Mouse (Mus musculus) MEL (cell line): ENCODE measurements around the gene Arhgef1. TPM values are rescaled to one million over a fixed set of nuclear protein-coding genes. Genes with fewer than 3 reads are reported as not detected.

Experiments used
- DNase-seq: peaks from one replicate; pipeline ENCODE4 v3.0.0; 2011; ENCODE audit warnings: low read depth, low spot score
- H3K27ac ChIP-seq: 2 replicates; pipeline ENCODE4 v1.5.1; 2012; ENCODE audit warnings: low read depth, mild to moderate bottlenecking, control low read depth, low read length, moderate library complexity; ENCODE audit not compliant: control insufficient read depth
- H3K27me3 ChIP-seq, 2 experiments: fragments of 150-350 bp in 1 of 2; sonication (generic) in 1 of 2; 2 replicates each; pipeline ENCODE4 v1.6.1; 2012; ENCODE audit warnings: low read length in 2 of 2, mild to moderate bottlenecking in 2 of 2, improper control_type of control experiment in 1 of 2, moderate library complexity in 1 of 2; ENCODE audit not compliant: insufficient read depth in 2 of 2, control insufficient read depth in 1 of 2
- H3K36me3 ChIP-seq, 2 experiments: 2 replicates each; pipeline ENCODE4 v1.6.1; 2012 to 2014; ENCODE audit warnings: low read length in 2 of 2, improper control_type of control experiment in 1 of 2, inconsistent platforms in 1 of 2, mild to moderate bottlenecking in 1 of 2; ENCODE audit not compliant: insufficient read depth in 2 of 2, control insufficient read depth in 1 of 2
- H3K4me1 ChIP-seq, 2 experiments: fragments of 150-350 bp in 1 of 2; sonication (generic) in 1 of 2; 2 replicates each; pipeline ENCODE4 v1.6.1; 2012; ENCODE audit warnings: low read length in 2 of 2, improper control_type of control experiment in 1 of 2, mild to moderate bottlenecking in 1 of 2; ENCODE audit not compliant: insufficient read depth in 2 of 2, control insufficient read depth in 1 of 2
- H3K4me3 ChIP-seq, 2 experiments: fragments of 150-350 bp in 1 of 2; sonication (generic) in 1 of 2; 2 replicates each; pipeline ENCODE4 v1.5.1; 2012; ENCODE audit warnings: low read depth in 2 of 2, low read length in 2 of 2, mild to moderate bottlenecking in 2 of 2, moderate library complexity in 2 of 2, control low read depth in 1 of 2, improper control_type of control experiment in 1 of 2; ENCODE audit not compliant: control insufficient read depth in 1 of 2, insufficient read depth in 1 of 2
- H3K79me2 ChIP-seq: 2 replicates; pipeline ENCODE4 v1.6.1; 2012; ENCODE audit warnings: mild to moderate bottlenecking, low read length, moderate library complexity; ENCODE audit not compliant: control insufficient read depth, poor library complexity, insufficient read depth
- H3K9ac ChIP-seq: 2 replicates; pipeline ENCODE4 v1.6.1; 2012; ENCODE audit warnings: low read depth, mild to moderate bottlenecking, control low read depth, low read length, moderate library complexity; ENCODE audit not compliant: control insufficient read depth, poor library complexity, severe bottlenecking
- H3K9me3 ChIP-seq: fragments of 150-350 bp; sonication (generic); replicated peaks from 2 replicates; pipeline ENCODE4 v1.6.1; 2012; ENCODE audit warnings: mild to moderate bottlenecking, low read length, improper control_type of control experiment, moderate library complexity; ENCODE audit not compliant: insufficient read depth
- BHLHE40 ChIP-seq: IDR thresholded peaks from 2 replicates; pipeline ENCODE4 v1.6.1; 2012; ENCODE audit warnings: low read depth, mild to moderate bottlenecking, inconsistent platforms, low read length, improper control_type of control experiment, borderline replicate concordance
- CHD1 ChIP-seq: IDR thresholded peaks from 2 replicates; pipeline ENCODE4 v1.6.1; 2012; ENCODE audit warnings: low read depth, mild to moderate bottlenecking, inconsistent platforms, low read length, improper control_type of control experiment
- CTCF ChIP-seq, 3 experiments: IDR thresholded peaks in 2 of 3; conservative IDR thresholded peaks in 1 of 3; 2 replicates each; pipeline ENCODE4 v1.5.1; 2011 to 2012; ENCODE audit warnings: low read length in 3 of 3, low read depth in 2 of 3, mild to moderate bottlenecking in 2 of 3, improper control_type of control experiment in 1 of 3, inconsistent platforms in 1 of 3, mixed read lengths in 1 of 3, moderate library complexity in 1 of 3; ENCODE audit not compliant: control insufficient read depth in 1 of 3, insufficient read depth in 1 of 3, poor library complexity in 1 of 3, severe bottlenecking in 1 of 3
- E2F4 ChIP-seq: IDR thresholded peaks from 2 replicates; pipeline ENCODE4 v1.6.1; 2011; ENCODE audit warnings: low read depth, low read length, improper control_type of control experiment, borderline replicate concordance
- GABPA ChIP-seq: IDR thresholded peaks from 2 replicates; pipeline ENCODE4 v1.6.1; 2012; ENCODE audit warnings: low read depth, mild to moderate bottlenecking, inconsistent platforms, low read length, improper control_type of control experiment, moderate library complexity
- GATA1 ChIP-seq: IDR thresholded peaks from 2 replicates; pipeline ENCODE4 v1.6.1; 2011; ENCODE audit warnings: low read depth, low read length, improper control_type of control experiment
- JUND ChIP-seq: IDR thresholded peaks from 2 replicates; pipeline ENCODE4 v1.6.1; 2011; ENCODE audit warnings: low read depth, mild to moderate bottlenecking, improper control_type of control experiment, low read length
- KAT2A ChIP-seq: conservative IDR thresholded peaks from 2 replicates; pipeline ENCODE4 v1.6.1; 2012; ENCODE audit warnings: low read depth, low read length, improper control_type of control experiment, inconsistent platforms
- MAFK ChIP-seq: IDR thresholded peaks from 2 replicates; pipeline ENCODE4 v1.6.1; 2011; ENCODE audit warnings: low read depth, mild to moderate bottlenecking, low read length, improper control_type of control experiment, borderline replicate concordance
- MAX ChIP-seq: IDR thresholded peaks from 2 replicates; pipeline ENCODE4 v1.6.1; 2011; ENCODE audit warnings: low read length, improper control_type of control experiment
- MAZ ChIP-seq: IDR thresholded peaks from 2 replicates; pipeline ENCODE4 v1.6.1; 2012; ENCODE audit warnings: low read depth, mild to moderate bottlenecking, inconsistent platforms, low read length, improper control_type of control experiment
- MEF2A ChIP-seq: IDR thresholded peaks from 2 replicates; pipeline ENCODE4 v1.6.1; 2014; ENCODE audit warnings: low read depth, mild to moderate bottlenecking, inconsistent platforms, low read length, improper control_type of control experiment; ENCODE audit not compliant: poor library complexity, insufficient replicate concordance, severe bottlenecking; ENCODE audit errors: extremely low read depth
- MXI1 ChIP-seq: IDR thresholded peaks from 2 replicates; pipeline ENCODE4 v1.6.1; 2011; ENCODE audit warnings: mild to moderate bottlenecking, low read depth, low read length, improper control_type of control experiment
- MYB ChIP-seq: IDR thresholded peaks from 2 replicates; pipeline ENCODE4 v1.6.1; 2011; ENCODE audit warnings: mild to moderate bottlenecking, low read depth, low read length, improper control_type of control experiment
- NRF1 ChIP-seq: IDR thresholded peaks from 2 replicates; pipeline ENCODE4 v1.6.1; 2014; ENCODE audit warnings: low read depth, mild to moderate bottlenecking, inconsistent platforms, low read length, improper control_type of control experiment, moderate library complexity; ENCODE audit not compliant: poor library complexity, insufficient read depth, severe bottlenecking
- POLR2AphosphoS2 ChIP-seq: IDR thresholded peaks from 2 replicates; pipeline ENCODE4 v1.6.1; 2011; ENCODE audit warnings: low read length, improper control_type of control experiment
- POLR2AphosphoS5 ChIP-seq: IDR thresholded peaks from 2 replicates; pipeline ENCODE4 v1.6.1; 2012; ENCODE audit warnings: low read depth, borderline replicate concordance, mild to moderate bottlenecking, inconsistent platforms, low read length, moderate library complexity, mixed read lengths
- RAD21 ChIP-seq: IDR thresholded peaks from 2 replicates; pipeline ENCODE4 v1.6.1; 2011; ENCODE audit warnings: mild to moderate bottlenecking, low read depth, low read length, improper control_type of control experiment
- RCOR1 ChIP-seq: IDR thresholded peaks from 2 replicates; pipeline ENCODE4 v1.6.1; 2012; ENCODE audit warnings: low read depth, mild to moderate bottlenecking, inconsistent platforms, low read length, improper control_type of control experiment
- SIN3A ChIP-seq: IDR thresholded peaks from 2 replicates; pipeline ENCODE4 v1.6.1; 2012; ENCODE audit warnings: low read length, improper control_type of control experiment, inconsistent platforms
- SMC3 ChIP-seq: IDR thresholded peaks from 2 replicates; pipeline ENCODE4 v1.6.1; 2011; ENCODE audit warnings: low read depth, low read length, improper control_type of control experiment
- UBTF ChIP-seq: IDR thresholded peaks from 2 replicates; pipeline ENCODE4 v1.6.1; 2012; ENCODE audit warnings: low read depth, mild to moderate bottlenecking, inconsistent platforms, low read length, improper control_type of control experiment, moderate library complexity, borderline replicate concordance; ENCODE audit not compliant: insufficient read depth
- USF1 ChIP-seq: IDR thresholded peaks from 2 replicates; pipeline ENCODE4 v1.6.1; 2014; ENCODE audit warnings: low read depth, mild to moderate bottlenecking, inconsistent platforms, low read length, improper control_type of control experiment, moderate library complexity
- ZC3H11A ChIP-seq: IDR thresholded peaks from 2 replicates; pipeline ENCODE4 v1.6.1; 2012; ENCODE audit warnings: low read depth, mild to moderate bottlenecking, inconsistent platforms, low read length, improper control_type of control experiment
- ZMIZ1 ChIP-seq: IDR thresholded peaks from 2 replicates; pipeline ENCODE4 v1.6.1; 2012; ENCODE audit warnings: low read depth, mild to moderate bottlenecking, inconsistent platforms, low read length, improper control_type of control experiment, moderate library complexity
- ZNF384 ChIP-seq: IDR thresholded peaks from 2 replicates; pipeline ENCODE4 v1.6.1; 2012; ENCODE audit warnings: low read depth, mild to moderate bottlenecking, inconsistent platforms, low read length, improper control_type of control experiment
- polyA plus RNA-seq, 2 experiments: library from polyadenylated mRNA; stranded (reverse) in 1 of 2; unstranded in 1 of 2; fragments of >175 nt in 1 of 2; fragments of >200 nt in 1 of 2; gene quantifications; 2 replicates each; pipeline versions ENCODE4 v1.2.1 to v1.2.4; 2012; ENCODE audit warnings: low replicate concordance in 2 of 2, low read depth in 1 of 2; ENCODE audit not compliant: insufficient read length in 2 of 2, insufficient read depth in 1 of 2, missing spikeins in 1 of 2
- total RNA-seq: library from RNA; depleted of rRNA; stranded (reverse); fragments of 300-350 nt; gene quantifications from 2 replicates; pipeline ENCODE4 v1.2.3, GENCODE M21; 2012

The Arhgef1 gene
- total and polyA plus RNA-seq, 3 experiments, result 53.3 to 163 TPM; not detected in 1

DNA sequence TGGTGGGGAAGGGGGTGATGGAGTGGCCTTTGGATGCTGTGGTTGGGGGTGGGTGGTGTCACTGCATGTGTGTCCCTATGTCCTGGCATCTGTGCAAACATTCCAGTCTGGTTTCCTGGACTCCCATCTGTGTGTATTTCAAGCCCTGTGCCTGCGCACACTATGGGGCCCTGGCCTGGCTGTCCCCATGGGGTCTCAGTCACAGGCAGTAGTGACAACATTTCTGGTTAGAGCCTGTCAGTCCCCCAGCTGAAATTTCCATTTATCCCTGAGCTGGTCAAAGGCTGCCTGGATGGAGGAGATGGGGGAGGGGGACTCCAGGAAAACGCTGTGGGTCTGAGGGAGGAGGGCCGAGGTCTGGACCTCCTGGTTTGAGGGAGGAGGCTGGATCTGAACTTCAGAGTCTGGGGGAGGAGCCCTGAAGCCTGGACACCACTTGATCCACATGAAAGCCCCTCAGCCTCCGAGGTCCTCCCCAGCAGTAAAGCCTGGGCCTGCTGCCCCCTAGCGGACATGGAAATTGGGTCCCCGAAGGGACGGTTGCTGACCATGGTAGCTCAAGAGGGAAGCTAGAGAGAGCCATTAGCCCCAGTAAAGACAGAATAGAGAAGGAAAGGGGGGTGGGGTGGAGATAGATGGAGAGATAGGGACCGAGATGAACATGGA is 47.4 kb downstream of the Arhgef1 start:
- no peak overlapping the region for H3K9ac ChIP-seq
- no peak overlapping the region for H3K27ac ChIP-seq
- H3K9me3 ChIP-seq, result no peaks in the 10 kb centered on the region
- H3K79me2 ChIP-seq, result peaks cover 7% of the 10 kb centered on the region
- no peaks in the 10 kb centered on the region for H3K36me3 ChIP-seq
- peak; percentile 69 for TF ChIP-seq RAD21
- TF ChIP-seq CTCF (IDR thresholded peaks at IDR 0.05 in 2 of 3, conservative IDR thresholded peaks at IDR 0.05 in 1 of 3; ENCODE audit: control insufficient read depth in 1 of 3, insufficient read depth in 1 of 3, low read depth in 2 of 3, low read length in 3 of 3, poor library complexity in 1 of 3, severe bottlenecking in 1 of 3), result peak; percentile 87 to 96 (median 88)
- TF ChIP-seq MEF2A, result no peak
- peak; percentile 28; the same call in 1 of the 2 replicates for TF ChIP-seq MXI1
- TF ChIP-seq BHLHE40, result no peak
- no peak for TF ChIP-seq ZNF384
- TF ChIP-seq SMC3, result peak; percentile 82
- peak; percentile 50; the same call in 1 of the 2 replicates for TF ChIP-seq MAZ
- TF ChIP-seq SIN3A, result peak; percentile 85
- TF ChIP-seq ZC3H11A, result peak; percentile 33
- no peaks in the 10 kb centered on the region for H3K27me3 ChIP-seq
- DNase-seq, result peak; percentile 81
- 0 out of 4 replicates have a peak, but pooled peaks cover 0 to 4% of the 10 kb centered on the region in 2 experiments for H3K4me1 ChIP-seq
- H3K4me3 ChIP-seq, result no peak overlapping the region

DNA sequence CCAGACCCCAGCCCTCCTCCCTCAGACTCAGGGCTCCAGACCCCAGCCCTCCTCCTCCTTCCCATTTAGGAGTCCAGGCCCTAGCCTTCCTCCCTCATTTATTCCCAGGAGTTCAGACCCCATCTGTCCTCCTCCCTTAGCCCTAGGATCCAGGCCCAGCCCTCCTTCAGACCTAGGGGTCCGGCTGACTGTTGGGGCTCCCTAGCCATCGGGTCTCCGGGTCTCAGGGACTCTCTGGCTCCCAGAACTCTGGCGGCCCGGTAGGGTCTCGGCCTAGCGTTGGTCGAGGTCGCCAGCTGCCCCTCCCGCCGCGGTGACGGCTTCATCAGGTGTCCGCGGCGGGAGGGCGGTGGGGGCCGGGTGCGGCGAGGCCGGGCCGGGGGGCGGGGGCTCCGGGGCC is 51.3 kb downstream of the Arhgef1 start:
- TF ChIP-seq SIN3A (no peak), USF1 (no peak), ZMIZ1 (no peak), GATA1 (no peak), GABPA (no peak), ZC3H11A (no peak), E2F4 (no peak), RCOR1 (no peak), CHD1 (no peak), NRF1 (no peak), UBTF (no peak), POLR2AphosphoS5 (no peak), MYB (no peak), MAX (no peak), MAZ (no peak), KAT2A (no peak), POLR2AphosphoS2 (no peak), MAFK (no peak), MXI1 (no peak), JUND (no peak)
- peaks cover 0 to 7% of the 10 kb centered on the region in 2 experiments; a peak in 2 of 4 replicates for H3K36me3 ChIP-seq
- no peak for DNase-seq
- no peaks in the 10 kb centered on the region for H3K27me3 ChIP-seq
- H3K79me2 ChIP-seq, result peaks cover 7% of the 10 kb centered on the region
- peak overlapping the region; percentile 82 to 89 for H3K4me3 ChIP-seq
- peak overlapping the region; percentile 86 for H3K27ac ChIP-seq
- H3K9ac ChIP-seq, result peak overlapping the region; percentile 100
- H3K9me3 ChIP-seq, result no peaks in the 10 kb centered on the region
- H3K4me1 ChIP-seq, result peaks cover 6 to 12% of the 10 kb centered on the region in 2 experiments
